Mouse (Mus musculus): Measurements from ENCODE around the gene Ctsa. TPM values are rescaled to one million over a fixed set of nuclear protein-coding genes. Genes with fewer than 3 reads are reported as not detected.

The Ctsa gene
- total and polyA plus RNA-seq, 3 experiments = 19.9 to 45.5 (median 27.0) TPM

DNA sequence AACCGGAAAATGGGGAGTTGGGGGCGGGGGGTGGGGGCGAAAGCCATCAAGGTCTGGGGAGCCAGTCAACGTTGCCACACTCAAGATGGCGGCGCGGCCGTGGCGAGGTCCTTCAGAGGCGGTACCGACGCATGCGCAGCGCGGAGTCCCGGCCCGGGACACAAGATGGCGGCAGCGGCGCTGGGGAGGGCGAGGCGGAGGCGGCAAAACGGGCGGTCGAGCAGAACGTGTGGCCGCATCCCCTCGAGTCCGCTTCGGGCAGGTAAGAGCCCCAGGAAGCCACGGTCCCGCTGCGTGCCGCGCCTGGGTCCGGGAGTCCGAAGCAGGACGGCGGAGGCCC lies 46.5 kb downstream of the Ctsa start, which contains the start of gene Pcif1 (continued):
- no peak for TF ChIP-seq POLR2AphosphoS2 (IDR thresholded peaks at IDR 0.05; ENCODE audit: low read depth, low read length)
- TF ChIP-seq HCFC1 (IDR thresholded peaks at IDR 0.05; ENCODE audit: low read depth, low read length) = peak; percentile 90
- no peak for TF ChIP-seq MAFK (IDR thresholded peaks at IDR 0.05; ENCODE audit: insufficient replicate concordance, low read length)
- peak; percentile 69 for TF ChIP-seq POLR2A (IDR thresholded peaks at IDR 0.05; ENCODE audit: low read depth, low read length)
- TF ChIP-seq SMC3 (IDR thresholded peaks at IDR 0.05; ENCODE audit: low read depth, low read length) = no peak

DNA sequence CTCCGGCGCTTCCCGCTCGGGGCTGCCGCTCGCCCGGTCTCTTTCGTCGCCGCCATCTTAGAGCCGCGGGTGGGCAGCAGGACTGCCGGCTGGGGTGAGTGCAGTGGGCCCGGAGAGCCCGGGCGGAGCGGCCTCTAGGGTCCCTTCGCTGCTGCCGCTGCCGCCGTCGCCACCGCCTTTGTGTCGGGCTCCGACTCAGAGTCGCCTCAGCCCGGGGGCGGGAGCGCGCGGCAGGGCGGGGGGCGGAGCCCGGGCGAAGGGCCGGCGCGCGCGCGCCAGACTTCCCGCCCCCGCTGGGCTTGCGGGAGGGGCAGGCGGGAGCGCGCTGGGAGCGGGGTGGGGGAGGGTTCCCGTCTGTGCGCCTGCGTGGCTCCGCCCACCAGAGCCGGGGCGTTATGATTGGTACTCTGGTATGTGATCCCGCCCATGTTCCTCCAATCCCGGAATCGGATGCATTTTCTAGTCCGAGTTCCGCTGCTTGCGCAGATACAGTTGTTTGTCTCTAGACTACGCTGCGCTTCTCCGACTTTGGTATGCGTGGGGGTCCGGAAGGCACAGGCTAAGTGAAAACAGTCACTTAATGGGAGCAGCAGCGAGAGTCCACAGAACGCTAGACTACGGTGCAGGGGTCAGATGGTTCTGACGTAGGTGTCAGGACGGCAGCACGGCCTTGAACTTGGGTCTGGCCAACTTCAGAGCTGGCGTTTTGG lies 47.0 kb downstream of the Ctsa start:
- Histone ChIP-seq H3K27me3 (replicated peaks) (no peaks in the 10 kb centered on the region), H3K79me2 (replicated peaks; ENCODE audit: control insufficient read depth, extremely low read depth, insufficient read depth, poor library complexity, severe bottlenecking) (peaks cover 18% of the 10 kb centered on the region), H3K4me2 (ENCODE audit: insufficient read depth, low read depth, poor library complexity, severe bottlenecking) (peak overlapping the region; percentile 87), H3K4me3 (replicated peaks in 1 of 3; ENCODE audit: low read depth in 2 of 3, low read length in 2 of 3, poor library complexity in 1 of 3) (peak overlapping the region; percentile 80 to 92 (median 88)), H3K36me3 (replicated peaks in 1 of 2; ENCODE audit: control insufficient read depth in 1 of 2, insufficient read depth in 1 of 2, low read length in 1 of 2) (peaks cover 14 to 23% of the 10 kb centered on the region in 2 experiments), H3K4me1 (ENCODE audit: control insufficient read depth in 1 of 2, insufficient read depth in 2 of 2) (peaks cover 4 to 33% of the 10 kb centered on the region in 2 experiments), H3K9me3 (replicated peaks; ENCODE audit: low read length) (no peaks in the 10 kb centered on the region), H3K9ac (ENCODE audit: insufficient read depth, low read depth) (peak overlapping the region; percentile 95), H3K27ac (ENCODE audit: insufficient read depth, low read depth) (peak overlapping the region; percentile 84)
- DNase-seq (ENCODE audit: extremely low read depth) = peak; percentile 95
- dilution Hi-C loops (cut with MboI; ENCODE audit: extremely low pct_ligation_motif_present, extremely low pct_unique_long_range_greater_than_20kb, low sequenced_read_pairs) = no loop called here
- in situ Hi-C loops (cut with MboI; ENCODE audit: low pct_ligation_motif_present, low pct_unique_long_range_greater_than_20kb, low sequenced_read_pairs) = loop anchor here (5.0 kb wide), 1 partner anchor 47 kb away; the partner anchor contains the start of genes Ctsa and Neurl2
- TF ChIP-seq E2F4 (IDR thresholded peaks at IDR 0.05; ENCODE audit: insufficient replicate concordance, low read depth, low read length) (no peak), POLR2A (IDR thresholded peaks at IDR 0.05; ENCODE audit: low read depth, low read length) (peak; percentile 86), NRF1 (IDR thresholded peaks at IDR 0.05; ENCODE audit: low read depth, low read length) (peak; percentile 90), HCFC1 (IDR thresholded peaks at IDR 0.05; ENCODE audit: low read depth, low read length) (no peak; the same call in 1 of the 2 replicates), TBP (conservative IDR thresholded peaks at IDR 0.05; ENCODE audit: low read depth, low read length) (peak; percentile 87), CHD2 (IDR thresholded peaks at IDR 0.05; ENCODE audit: low read length) (peak; percentile 68), GABPA (IDR thresholded peaks at IDR 0.05; ENCODE audit: insufficient replicate concordance, low read depth, low read length) (no peak), TCF12 (IDR thresholded peaks at IDR 0.05; ENCODE audit: low read depth, low read length) (0 out of 2 replicates have a peak, but pooled peaks have one; percentile 11), IRF4 (IDR thresholded peaks at IDR 0.05; ENCODE audit: low read depth, low read length) (no peak; the same call in 1 of the 2 replicates), ZMIZ1 (IDR thresholded peaks at IDR 0.05; ENCODE audit: low read depth, low read length) (peak; percentile 63; the same call in 1 of the 2 replicates), KAT2A (IDR thresholded peaks at IDR 0.05; ENCODE audit: insufficient replicate concordance, low read length) (no peak), ZC3H11A (IDR thresholded peaks at IDR 0.05; ENCODE audit: low read depth, low read length) (no peak), MAX (IDR thresholded peaks at IDR 0.05; ENCODE audit: low read length) (0 out of 2 replicates have a peak, but pooled peaks have one; percentile 25), ZNF384 (IDR thresholded peaks at IDR 0.05; ENCODE audit: low read depth, low read length) (no peak), MAZ (IDR thresholded peaks at IDR 0.05; ENCODE audit: low read depth, low read length) (peak; percentile 92; the same call in 1 of the 2 replicates), ELF1 (IDR thresholded peaks at IDR 0.05; ENCODE audit: low read depth, low read length) (peak; percentile 91), USF2 (conservative IDR thresholded peaks at IDR 0.05; ENCODE audit: low read depth, low read length) (no peak), NELFE (IDR thresholded peaks at IDR 0.05; ENCODE audit: low read depth, low read length) (peak; percentile 67), SIN3A (IDR thresholded peaks at IDR 0.05; ENCODE audit: low read length) (no peak)
